Mouse (Mus musculus): ENCODE data around the gene Tgif2.
"Not testable (repeated sequence)": the region's sequence is repeated elsewhere in the genome, so short reads cannot be mapped to it uniquely, and the experiment has no call there.

Tgif2 gene

DNA sequence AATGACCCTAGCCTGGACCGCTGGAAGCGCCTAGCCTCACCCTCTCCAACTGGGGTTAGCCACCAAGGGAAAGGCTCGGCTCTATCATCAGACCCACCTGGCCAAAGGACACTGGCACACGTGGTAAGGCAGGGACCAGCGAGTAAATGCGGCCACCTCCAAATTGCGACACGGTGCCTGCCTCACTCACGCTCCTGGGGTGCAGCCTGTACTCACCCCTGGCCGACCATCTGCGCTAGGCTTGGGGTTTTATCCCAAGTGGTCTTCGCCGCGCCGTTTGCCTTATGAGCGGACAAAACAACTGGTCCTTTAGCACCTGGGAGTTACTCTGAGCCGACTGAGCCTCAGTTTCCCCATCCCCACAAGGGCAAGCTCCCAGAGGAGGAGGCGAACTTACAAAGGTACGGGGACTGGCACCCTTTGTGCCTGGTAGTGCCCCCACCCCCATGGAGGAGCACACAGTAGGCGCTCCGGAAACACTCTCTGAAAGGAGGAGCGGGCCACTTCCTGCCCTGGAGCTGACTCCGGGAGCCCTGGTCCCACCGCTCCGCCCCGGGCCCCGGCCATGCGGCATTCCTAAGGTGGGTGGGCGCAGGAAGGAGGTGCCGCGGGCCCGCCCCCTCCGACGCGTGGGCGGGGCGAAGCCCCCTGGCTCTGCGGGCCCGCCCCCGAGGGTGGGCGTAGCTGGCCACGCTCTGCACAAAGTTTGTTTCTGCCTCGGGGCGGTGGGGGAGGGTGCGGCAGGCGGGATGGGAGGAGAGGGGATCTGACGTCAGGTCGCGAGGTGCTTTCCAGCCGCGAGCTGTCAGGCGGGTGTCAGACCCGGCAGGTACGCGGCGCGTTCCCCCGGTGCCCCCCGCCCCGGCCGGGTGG lies at the start of gene Tgif2:
Gene Tgif2 (plus strand): TSS at position 689 of the 873 bp plus-strand sequence.
- peak; percentile 50 for DNase-seq (ENCODE audit: low spot score)

DNA sequence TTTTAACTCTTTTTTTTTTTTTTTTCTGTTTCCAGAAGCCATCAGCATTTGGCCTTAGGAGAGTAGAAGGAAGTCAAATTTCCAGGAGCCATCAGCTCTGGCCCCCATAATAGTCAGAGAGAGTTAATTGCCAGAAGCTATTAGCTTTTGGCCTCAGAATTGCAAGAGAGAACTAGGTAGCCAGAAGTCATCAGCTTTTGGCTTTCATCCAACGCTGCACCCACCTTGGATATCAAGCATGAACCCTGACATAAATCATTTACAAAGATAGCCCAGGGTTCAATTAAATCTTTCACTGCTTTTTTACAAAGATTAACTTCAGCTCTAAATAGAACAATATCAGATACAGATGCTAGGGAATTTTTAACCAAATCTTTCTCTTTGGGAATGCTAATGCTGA lies 41.3 kb upstream of the Tgif2 start:
- no peak for DNase-seq (ENCODE audit: low spot score)

DNA sequence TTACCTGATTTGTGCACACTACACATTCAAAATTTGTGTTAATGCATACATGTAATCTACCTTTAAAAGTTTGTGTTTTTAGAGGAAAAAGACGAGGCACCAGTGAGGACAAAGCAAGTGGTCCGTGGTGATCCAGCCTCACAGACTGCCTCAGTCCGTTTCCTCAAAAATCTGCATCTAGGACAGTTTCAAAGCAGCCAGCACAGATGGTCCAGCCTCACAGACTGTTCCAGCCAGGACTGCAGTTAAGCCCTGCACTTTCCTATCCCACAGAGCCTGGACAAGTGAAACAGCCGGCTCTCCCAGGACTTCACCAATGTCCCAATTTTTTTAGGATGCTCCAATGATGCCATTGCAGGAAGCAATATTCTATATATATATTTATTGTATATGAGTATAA lies 38.8 kb upstream of the Tgif2 start:
- no peak for DNase-seq (ENCODE audit: low spot score)

DNA sequence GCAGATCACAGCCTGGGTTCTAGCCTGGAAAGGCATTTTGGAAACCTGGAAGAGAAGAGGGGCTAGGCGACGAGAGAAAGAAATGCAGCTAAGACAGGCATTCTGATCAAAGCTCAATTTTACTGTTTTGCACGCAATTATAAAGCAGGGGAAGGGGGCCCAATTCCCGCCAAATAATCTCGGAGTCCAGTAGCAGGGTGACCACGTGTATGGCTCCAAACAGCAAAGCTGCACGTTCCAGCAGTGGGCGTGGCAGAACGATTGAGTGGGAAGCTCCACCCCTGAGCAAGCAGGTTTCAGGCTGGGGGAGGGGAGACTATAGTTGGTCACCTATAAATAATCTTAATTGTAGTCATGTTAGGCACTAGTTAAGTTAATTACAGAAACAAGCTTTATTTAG lies 37.7 kb upstream of the Tgif2 start:
- DNase-seq (ENCODE audit: low spot score) = not testable (repeated sequence)

DNA sequence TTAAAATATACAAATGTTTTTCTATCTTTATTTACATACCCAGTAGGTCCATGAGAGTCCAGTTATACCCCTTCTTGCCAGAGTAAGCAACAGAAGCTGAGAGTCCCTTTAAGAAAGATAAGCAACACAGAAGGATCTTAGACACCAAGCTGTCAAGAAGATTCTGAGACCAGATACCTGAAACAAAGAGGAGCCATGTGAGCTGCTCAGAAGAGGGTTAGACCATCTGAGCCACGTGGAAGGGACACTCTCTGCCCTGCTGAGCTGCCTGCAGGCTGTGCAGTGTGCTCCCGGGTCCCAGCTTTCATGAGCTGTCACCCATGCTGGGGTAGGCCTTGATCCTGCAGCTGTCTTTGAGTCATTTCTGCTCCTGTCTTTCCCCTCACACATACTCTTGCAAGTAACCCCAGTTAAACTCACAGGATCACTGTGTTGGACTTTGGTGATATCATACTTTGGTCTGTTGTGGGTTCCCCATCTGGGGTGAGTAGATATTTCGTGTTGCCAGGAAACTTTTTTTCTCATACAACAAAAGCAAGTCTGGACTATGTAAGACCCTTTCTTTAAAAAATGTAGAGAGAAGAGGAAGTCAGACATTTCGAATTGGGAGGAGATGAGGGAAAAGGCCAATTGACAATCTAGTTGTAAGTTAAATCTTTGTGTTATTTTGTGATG lies 36.0 kb upstream of the Tgif2 start:
- no peak for DNase-seq (ENCODE audit: low spot score)

DNA sequence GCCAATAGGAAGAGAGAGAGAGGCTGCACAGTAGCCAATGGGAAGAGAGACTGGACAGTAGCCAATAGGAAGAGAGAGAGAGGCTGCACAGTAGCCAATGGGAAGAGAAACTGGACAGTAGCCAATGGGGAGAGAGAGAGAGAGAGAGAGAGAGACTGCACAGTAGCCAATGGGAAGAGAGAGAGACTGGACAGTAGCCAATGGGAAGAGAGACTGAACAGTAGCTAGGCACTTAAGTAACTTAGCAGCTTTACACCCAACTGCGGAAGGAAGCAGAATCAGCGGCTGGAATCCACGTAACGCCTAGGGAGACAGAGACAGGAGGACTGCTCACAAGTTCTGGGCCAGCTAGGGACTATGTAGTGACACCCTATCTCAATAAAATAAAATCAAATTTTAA lies 35.2 kb upstream of the Tgif2 start:
- DNase-seq (ENCODE audit: low spot score) = no peak

DNA sequence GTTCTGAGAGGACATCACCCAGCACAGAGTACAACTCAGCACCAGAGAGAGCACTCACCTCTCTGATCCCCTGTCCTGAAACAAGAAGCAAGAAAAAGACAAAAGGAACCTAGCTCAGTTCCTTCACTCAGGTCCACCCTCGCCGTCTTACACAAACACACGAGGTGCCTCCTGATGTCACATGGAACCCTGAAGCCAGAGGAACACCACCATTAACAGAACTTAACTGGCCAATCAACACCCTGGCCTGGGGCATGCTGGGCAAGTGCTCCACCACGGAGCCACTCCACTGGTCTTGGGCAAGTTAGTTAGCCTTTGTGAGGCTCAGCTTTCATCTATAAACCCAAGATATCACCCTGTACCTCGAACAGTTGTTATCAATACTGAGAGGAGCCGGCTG lies 32.9 kb upstream of the Tgif2 start:
- no peak for DNase-seq (ENCODE audit: low spot score)

DNA sequence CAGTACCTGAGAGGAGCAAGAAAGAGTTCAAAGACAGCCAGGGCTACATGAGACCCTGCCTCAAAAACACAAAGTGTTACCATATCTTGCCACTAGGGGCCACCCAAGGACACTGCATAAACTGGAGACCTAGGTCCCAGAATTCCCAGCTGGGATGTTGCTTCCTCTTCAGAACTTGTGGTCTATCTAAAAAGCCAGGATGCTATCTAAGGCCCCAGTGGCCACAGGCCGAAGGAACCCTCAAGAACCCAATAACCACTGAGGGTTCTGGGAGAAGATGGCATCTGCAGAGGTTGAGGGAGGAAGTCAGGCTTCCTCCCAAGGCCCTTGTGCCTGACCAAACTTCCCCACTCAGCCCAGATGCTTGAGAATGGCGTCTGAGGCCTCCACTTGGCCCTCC lies 30.2 kb upstream of the Tgif2 start:
- DNase-seq (ENCODE audit: low spot score) = peak; percentile 20

DNA sequence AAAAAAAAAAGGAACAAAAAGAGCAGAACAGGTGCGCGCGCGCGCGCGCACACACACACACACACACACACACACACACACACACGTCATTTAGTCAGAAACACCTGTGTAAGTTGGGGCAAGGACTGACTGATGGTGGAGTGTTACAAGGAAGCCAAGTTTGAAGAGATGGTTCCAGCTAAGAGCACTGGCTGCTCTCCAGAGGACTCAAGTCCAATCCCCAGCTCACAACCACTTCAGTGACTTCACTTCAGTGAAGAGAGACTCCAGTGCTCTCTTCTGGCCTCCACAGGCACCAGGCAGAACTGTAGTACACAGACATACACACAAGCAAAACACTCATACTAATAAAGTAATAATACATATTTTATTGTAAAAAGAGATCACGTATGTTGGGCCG lies 29.1 kb upstream of the Tgif2 start:
- DNase-seq (ENCODE audit: low spot score) = no peak

DNA sequence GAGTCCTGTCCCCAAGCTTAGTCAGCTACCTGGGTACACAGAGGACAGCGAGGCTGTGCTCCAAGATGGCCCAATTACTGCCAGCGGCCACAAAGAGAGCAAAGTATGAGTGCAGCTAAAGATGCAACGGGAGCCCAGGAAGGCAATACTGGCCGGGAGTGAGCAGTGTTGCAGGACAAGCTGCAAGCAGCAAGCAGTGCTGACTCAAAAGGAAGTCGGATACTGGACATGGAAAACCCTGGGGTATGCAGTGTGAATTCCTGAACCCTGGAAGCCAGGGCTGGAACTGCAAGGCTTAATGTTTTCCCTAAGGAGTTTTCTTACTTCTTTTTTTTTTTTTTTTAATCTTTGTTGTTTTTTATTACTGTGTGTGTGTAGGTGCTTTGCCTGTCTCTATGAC lies 28.3 kb upstream of the Tgif2 start:
- DNase-seq (ENCODE audit: low spot score) = no peak

DNA sequence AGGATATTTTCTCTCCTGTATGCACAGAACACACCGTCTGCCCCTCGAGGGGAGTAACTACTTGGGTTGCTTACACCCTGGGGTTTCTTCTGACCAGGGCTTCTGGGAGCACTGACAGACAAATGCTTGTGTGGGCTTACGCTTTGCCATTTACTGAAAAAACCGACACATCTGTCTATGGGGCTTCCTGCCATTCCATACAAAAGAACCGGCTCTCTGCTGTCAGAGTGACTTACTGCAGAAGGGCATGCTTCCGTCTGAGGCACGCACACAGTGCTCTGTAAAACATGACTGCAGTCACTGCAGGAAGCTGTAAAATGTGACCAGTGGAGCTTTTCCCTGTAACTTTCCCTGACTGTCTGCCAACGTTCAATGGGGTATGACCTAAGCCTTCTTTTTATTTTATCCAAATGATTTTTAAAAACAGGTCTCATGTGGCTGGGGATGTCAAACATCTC lies 25.4 kb upstream of the Tgif2 start:
- no peak for DNase-seq (ENCODE audit: low spot score)

DNA sequence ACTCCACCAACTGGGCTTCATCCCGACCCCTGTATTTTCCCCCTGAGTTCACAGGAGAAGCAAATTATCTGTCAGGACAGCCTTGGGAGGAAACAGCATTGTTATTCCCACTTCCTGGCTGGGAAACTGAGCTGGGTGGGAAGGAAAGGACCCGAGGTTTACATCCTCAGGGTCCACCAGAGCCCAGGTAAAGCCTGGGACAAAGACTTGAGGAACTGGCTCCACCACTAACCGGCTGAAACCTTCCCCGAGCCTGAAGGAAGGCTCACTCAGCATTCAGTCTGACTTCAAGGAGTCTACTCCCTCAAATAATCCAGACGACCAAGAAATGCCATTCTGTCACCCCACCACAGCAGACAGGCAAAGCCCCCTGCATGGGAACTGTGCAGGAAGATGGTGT lies 24.9 kb upstream of the Tgif2 start:
- no peak for DNase-seq (ENCODE audit: low spot score)

DNA sequence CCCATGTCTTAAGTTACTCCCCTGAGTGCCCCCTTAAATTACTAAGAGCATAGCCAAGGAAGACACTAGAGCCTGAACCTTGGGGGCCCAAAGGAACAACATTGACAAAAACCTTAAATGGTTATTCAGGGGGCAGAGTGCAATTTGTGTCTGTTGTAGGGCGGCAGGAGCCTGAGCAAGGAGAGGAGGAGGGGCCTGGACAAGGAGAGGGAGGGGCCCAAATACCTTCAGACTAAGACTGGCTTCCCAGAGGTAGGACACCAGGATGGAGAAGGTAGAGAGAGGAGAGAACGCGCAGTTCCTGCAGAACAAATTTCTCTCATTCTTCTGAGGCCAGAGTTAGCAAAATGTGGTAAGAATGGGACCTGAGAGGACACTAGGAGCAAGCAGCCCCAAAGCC lies 24.4 kb upstream of the Tgif2 start:
- DNase-seq (ENCODE audit: low spot score) = no peak

DNA sequence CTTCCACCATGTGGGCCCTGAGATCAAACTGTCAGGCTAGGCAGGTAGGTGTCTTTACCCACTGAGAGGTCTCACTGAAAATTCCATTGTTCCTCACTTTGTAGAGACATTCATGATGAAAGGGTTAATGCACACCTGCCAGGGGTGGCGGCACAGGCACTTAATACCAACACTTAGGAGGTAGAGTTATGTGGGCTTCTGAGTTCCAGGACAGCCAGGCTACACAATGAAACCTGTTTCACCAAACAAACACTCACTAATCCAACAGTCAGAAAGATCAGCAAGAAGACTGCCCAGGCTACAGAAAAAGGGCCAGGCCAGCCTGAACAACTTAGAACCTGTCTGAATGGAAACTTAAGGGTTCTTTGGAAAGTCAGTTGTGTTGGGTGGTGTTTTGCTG lies 23.7 kb upstream of the Tgif2 start:
- no peak for DNase-seq (ENCODE audit: low spot score)

DNA sequence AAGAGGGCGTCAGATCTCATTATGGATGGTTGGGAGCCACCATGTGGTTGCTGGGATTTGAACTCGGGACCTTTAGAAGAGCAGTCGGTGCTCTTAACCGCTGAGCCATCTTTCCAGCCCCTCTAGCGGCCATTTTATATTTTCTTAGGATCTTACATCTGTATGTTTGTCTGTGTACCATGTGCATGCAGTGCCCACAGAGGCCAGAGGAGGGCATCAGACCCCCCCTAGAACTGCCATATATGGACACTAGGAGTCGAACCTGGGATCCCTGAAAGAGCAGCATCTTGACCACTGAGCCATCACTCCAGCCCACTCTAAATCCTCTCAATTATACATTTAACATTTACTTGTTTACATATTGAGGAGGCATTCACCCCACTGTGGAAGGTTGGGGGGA lies 14.7 kb upstream of the Tgif2 start:
- DNase-seq (ENCODE audit: low spot score) = not testable (repeated sequence)

DNA sequence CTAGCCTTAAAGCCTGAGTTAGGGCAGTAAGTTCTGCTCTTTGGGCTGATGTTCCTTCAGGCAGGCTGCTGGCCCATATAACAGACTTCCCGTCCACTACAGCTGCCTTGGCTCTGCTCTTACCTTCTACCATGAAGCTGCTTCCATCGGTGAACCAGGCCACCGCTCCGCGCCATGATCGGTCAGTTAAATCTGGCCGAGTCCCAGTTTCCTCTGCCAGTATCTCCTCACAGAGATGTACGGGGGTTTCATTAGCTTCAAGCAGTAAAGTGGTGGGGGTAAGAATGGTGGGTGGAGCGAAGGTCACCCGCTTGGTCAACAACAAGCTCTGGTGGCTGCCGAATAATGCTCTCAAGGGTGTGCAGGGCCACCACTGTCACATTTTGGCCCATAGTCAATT lies 5.5 kb upstream of the Tgif2 start:
- no peak for DNase-seq (ENCODE audit: low spot score)

DNA sequence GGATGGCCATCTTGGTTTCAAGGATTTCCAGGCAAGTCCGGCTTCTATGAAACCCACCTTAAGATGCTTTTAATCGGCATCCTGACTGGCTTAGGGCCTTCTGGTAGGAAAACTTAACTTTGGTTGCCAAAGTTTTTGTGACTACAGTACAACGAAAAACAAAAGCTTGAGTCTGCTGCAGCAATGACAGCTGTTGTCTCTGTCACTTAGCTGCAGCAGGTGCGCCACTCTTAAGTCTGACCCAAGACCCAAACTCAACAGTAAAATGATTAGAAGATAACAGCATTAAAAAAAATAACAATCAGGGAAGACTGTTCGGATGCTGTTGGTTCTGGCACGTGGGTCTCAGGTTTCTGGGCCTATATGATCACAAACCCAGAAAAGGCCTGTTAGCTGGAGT lies 968 bp upstream of the Tgif2 start:
- no peak for DNase-seq (ENCODE audit: low spot score)

DNA sequence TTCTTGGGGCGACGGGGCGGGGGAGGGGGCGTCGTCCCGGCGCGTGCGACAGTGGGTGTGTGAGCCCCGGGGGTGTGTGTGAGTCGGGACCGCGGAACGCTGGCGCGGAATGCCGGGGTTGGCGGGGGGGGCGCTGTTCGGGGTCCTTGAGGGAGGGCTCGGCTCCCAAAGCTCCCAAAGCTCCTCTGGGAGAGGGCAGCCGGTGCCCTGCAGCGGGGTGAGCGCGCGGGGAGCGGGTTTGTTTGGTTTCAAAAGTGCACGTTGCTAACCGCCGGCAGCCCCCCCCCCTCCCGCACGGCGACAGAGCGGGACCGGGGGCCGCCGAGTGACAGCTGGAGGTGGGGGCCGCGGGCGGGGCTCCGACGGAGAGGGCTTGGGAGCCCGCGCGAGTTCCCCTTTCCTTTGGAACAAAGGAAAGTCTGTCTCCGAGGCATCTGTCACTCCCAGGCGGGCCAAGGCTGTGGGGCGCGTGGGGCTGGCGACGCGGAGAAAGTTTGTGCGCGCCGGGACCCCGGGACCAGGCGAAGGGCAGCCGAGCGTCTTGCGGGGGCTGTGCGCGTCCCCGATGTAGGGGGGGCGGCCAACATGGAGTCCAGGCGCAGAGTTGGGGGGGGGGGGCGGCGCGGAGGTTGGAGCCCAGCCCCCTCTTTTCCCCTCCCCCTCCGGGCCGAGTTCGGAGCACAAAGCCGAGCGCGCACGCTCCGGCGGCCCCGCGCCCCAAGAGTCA lies 657 bp downstream of the Tgif2 start:
- DNase-seq (ENCODE audit: low spot score) = no peak

DNA sequence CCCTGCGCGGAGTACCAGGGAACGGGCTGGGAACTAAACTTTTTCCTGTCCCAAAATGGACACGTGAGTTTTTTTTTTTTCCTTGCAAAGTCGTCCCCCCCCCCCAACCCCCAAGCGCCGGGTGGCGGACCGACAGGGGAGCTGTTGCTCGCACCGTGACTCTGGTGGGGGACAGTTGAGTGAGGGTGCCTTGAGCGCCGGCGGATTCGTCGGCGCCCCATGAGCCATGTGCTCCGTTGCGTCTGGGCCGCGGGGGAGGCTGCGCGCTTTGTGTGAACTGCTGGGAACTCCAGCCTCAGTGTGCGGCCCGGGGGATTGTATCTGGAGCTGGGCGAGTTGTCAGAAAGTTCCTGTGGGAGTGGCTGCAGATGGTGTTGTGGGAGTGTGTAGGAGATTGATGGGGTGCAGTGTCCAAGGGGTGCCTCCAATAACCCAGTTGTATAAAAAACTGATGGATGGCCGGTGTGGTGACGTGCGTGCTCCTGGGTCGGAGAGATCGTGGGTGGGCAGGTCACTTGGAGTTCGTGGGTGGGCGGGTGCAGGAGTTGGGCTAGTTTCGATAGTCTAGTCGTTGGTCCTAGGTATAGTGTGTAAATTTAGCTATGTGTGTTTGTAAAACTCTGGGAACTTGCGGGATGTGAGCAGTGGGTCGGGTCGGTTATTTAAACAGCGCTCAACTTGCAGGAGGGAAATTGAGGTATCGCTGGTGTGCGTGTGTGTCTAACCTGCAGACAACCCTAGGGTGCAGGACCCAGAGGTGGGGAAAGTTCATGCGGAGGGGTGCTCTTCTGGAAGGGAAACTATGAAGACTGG lies 1.4 kb downstream of the Tgif2 start:
- peak; percentile 54 for DNase-seq (ENCODE audit: low spot score)

DNA sequence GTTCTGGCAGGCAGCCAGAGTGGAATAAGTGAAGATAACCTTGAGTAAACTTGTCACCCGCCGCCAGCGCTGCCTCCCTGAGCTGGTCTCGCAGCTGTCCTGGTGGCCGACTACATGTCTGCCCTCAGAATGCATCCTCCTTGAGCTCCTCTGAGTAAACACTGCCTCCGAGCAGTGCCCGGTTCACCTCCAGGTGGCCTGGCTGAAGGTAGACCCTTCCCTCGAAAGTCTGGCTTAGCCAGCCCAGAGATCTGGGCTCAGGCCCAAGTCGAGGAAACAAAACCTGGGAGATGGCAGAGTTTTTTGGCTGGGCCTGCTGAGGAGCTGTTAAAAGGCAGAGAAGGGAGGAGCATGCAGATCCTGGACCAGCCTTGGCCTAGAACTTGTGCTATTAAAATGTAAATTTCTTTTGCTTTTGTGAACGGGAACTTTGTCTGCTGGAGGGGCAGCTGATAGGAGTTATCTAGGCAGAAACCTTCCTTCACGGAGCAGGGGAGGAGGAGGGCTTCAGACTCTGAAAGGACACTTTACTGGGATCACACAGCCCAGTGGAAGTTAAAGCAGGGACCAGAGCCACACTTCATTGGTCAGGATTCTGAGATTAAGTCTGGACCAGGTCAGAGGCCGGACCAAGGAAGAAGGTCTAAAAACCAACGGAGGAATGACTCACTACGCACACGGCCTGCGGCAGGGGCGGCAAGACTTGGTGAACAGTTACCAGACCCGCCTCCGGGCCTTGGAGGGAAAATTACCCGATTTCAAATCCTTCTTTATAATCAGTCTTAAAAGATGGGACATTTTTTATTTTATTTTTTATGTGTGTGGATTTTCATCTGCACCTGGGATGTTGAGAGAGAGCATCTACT lies 2.3 kb downstream of the Tgif2 start:
- DNase-seq (ENCODE audit: low spot score) = peak; percentile 59

DNA sequence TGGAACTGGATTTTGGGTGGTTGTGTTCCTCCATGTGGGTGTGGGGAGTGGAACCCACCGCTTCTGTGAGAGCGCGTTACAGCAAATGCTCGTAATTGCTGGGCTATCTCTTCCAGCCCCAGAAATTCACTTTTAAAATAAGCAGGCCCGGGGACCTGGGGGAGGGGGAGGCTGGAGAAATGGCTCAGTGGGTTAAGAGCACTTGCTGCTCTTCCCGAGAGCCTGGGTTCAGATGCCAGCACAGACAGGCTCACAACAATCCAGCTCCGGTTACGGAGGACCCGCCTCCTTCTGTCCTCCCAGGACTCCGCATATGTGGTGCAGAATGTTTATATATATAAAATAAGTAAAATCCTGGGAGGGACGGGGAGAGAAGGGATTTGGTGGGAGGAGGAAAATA lies 2.9 kb downstream of the Tgif2 start:
- no peak for DNase-seq (ENCODE audit: low spot score)

All from c-Kit-positive CD71-positive TER-119-positive erythroid progenitor cells, embryonic 14.5 days (primary cell).